Mouse (Mus musculus): ENCODE data around the gene Tbx10. TPM values are rescaled to one million over a fixed set of nuclear protein-coding genes. Genes with fewer than 3 reads are reported as not detected.
"Not testable (repeated sequence)": the region's sequence is repeated elsewhere in the genome, so short reads cannot be mapped to it uniquely, and the experiment has no call there.

Gene Tbx10
- polyA plus RNA-seq, 1 experiment from 2014 or later, result not detected

DNA sequence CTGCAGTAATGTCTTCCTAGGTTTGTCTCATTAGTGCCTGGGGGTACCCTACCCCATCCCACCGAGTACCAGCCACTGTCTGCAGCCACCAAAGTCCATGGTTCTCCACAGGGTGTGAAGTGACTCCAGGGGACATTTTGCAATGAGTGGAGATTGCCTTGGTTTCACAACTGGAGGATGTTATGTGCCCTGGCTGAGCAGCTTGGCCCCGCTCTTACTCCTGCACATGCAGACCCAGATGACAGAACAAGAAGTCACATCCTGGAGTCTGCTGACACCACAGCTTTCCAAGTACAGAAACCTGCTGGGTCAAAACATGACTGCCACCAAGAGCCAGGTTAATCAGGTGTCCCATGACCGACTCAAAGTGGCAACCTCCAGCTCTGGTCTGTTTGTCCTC lies 37.5 kb upstream of the Tbx10 start:
- Histone ChIP-seq H3K4me2 (ENCODE audit: low read depth, low read length) (no peak overlapping the region), H3K4me1 (ENCODE audit: control insufficient read depth, insufficient read depth, low read length) (no peaks in the 10 kb centered on the region), H3K9me3 (ENCODE audit: control insufficient read depth, low read length) (no peaks in the 10 kb centered on the region), H3K27me3 (ENCODE audit: control insufficient read depth, insufficient read depth, low read length) (no peaks in the 10 kb centered on the region), H3K9ac (replicated peaks; ENCODE audit: low read depth, low read length) (no peak overlapping the region), H3K4me3 (ENCODE audit: low read depth, low read length) (no peak overlapping the region), H3K27ac (ENCODE audit: low read depth, low read length) (no peak overlapping the region), H3K36me3 (ENCODE audit: control insufficient read depth, insufficient read depth, low read length) (no peaks in the 10 kb centered on the region)
- no peak for ATAC-seq (ENCODE audit: low read depth)
- WGBS, result 77% methylated on average over 3 of the region's 3 CpGs

DNA sequence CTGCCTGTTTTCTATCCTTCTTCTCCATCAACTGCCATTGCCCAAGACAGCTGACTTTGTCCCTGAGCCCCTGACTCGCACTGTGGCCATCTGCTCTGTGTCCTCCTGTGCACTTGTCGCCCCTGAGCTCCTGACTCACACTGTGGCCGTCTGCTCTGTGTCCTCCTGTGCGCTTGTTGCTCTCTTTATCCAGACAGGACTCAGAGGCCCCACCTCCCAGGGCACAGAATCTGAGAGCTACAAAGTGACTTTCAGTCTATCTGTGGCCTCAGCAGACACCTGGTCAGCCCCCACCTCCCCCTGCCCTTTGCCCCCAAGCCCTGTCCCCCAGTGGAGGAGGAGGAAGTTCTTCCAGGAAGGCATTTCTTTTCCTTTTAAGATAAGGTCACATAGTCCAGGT lies 36.7 kb upstream of the Tbx10 start:
- Histone ChIP-seq H3K27me3 (ENCODE audit: control insufficient read depth, insufficient read depth, low read length) (no peaks in the 10 kb centered on the region), H3K4me3 (ENCODE audit: low read depth, low read length) (no peak overlapping the region), H3K27ac (ENCODE audit: low read depth, low read length) (no peak overlapping the region), H3K36me3 (ENCODE audit: control insufficient read depth, insufficient read depth, low read length) (no peaks in the 10 kb centered on the region), H3K4me2 (ENCODE audit: low read depth, low read length) (no peak overlapping the region), H3K9ac (replicated peaks; ENCODE audit: low read depth, low read length) (no peak overlapping the region), H3K9me3 (ENCODE audit: control insufficient read depth, low read length) (no peaks in the 10 kb centered on the region), H3K4me1 (ENCODE audit: control insufficient read depth, insufficient read depth, low read length) (no peaks in the 10 kb centered on the region)
- WGBS, result 54% methylated on average over 4 of the region's 4 CpGs
- no peak for ATAC-seq (ENCODE audit: low read depth)

- not testable (repeated sequence) for H3K36me3 ChIP-seq (ENCODE audit: control insufficient read depth, insufficient read depth, low read length); H3K27ac ChIP-seq (ENCODE audit: low read depth, low read length); H3K27me3 ChIP-seq (ENCODE audit: control insufficient read depth, insufficient read depth, low read length); H3K9me3 ChIP-seq (ENCODE audit: control insufficient read depth, low read length); H3K9ac ChIP-seq (replicated peaks; ENCODE audit: low read depth, low read length); H3K4me1 ChIP-seq (ENCODE audit: control insufficient read depth, insufficient read depth, low read length); ATAC-seq (ENCODE audit: low read depth); H3K4me3 ChIP-seq (ENCODE audit: low read depth, low read length); H3K4me2 ChIP-seq (ENCODE audit: low read depth, low read length)
- WGBS, result 84% methylated on average over 5 of the region's 5 CpGs
These were observed 35.1 kb upstream of the Tbx10 start for GRCm38 (mm10) chr19:3957296-3958036.

- WGBS, result 81% methylated on average over 4 of the region's 4 CpGs
- Histone ChIP-seq H3K9ac (replicated peaks; ENCODE audit: low read depth, low read length) (no peak within 1 kb of the TSS), H3K4me1 (ENCODE audit: control insufficient read depth, insufficient read depth, low read length) (no peaks in the 10 kb centered on the region), H3K9me3 (ENCODE audit: control insufficient read depth, low read length) (no peaks in the 10 kb centered on the region), H3K4me2 (ENCODE audit: low read depth, low read length) (no peak within 1 kb of the TSS), H3K4me3 (ENCODE audit: low read depth, low read length) (no peak within 1 kb of the TSS), H3K36me3 (ENCODE audit: control insufficient read depth, insufficient read depth, low read length) (no peaks in the 10 kb centered on the region), H3K27me3 (ENCODE audit: control insufficient read depth, insufficient read depth, low read length) (no peaks in the 10 kb centered on the region), H3K27ac (ENCODE audit: low read depth, low read length) (no peak within 1 kb of the TSS)
- no peak for ATAC-seq (ENCODE audit: low read depth)
These were observed 34.1 kb upstream of the Tbx10 start, which contains the start of gene Aldh3b3 for GRCm38 (mm10) chr19:3958470-3958869. TSS of gene Aldh3b3 (plus strand) at chr19:3958645.

DNA sequence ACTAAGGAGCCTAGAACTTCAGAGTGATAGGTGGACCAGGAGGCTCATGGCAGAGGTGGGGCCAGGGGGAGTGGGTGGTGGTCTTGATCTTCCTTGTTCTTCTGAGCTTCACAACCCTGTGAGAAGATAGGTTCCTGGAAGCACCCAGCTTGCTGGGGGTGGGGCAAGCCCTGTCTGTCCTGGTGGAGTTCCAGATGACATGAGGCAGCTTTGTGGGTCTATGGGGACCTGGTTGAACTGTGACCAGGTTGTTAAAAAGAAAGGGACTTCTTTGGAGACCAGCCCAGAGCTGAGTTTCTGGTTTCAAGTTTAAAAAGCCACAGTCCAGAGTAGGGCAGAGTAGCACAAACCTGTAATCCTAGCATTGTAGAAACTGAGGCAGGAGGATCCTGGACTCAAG lies 33.5 kb upstream of the Tbx10 start:
- Histone ChIP-seq H3K4me1 (ENCODE audit: control insufficient read depth, insufficient read depth, low read length) (no peaks in the 10 kb centered on the region), H3K27me3 (ENCODE audit: control insufficient read depth, insufficient read depth, low read length) (no peaks in the 10 kb centered on the region), H3K4me3 (ENCODE audit: low read depth, low read length) (no peak overlapping the region), H3K27ac (ENCODE audit: low read depth, low read length) (no peak overlapping the region), H3K36me3 (ENCODE audit: control insufficient read depth, insufficient read depth, low read length) (no peaks in the 10 kb centered on the region), H3K9ac (replicated peaks; ENCODE audit: low read depth, low read length) (no peak overlapping the region), H3K9me3 (ENCODE audit: control insufficient read depth, low read length) (no peaks in the 10 kb centered on the region), H3K4me2 (ENCODE audit: low read depth, low read length) (no peak overlapping the region)
- ATAC-seq (ENCODE audit: low read depth), result no peak

GRCm38 (mm10) chr19:3960211-3960610 lies 32.3 kb upstream of the Tbx10 start:
- Histone ChIP-seq H3K36me3 (ENCODE audit: control insufficient read depth, insufficient read depth, low read length) (no peaks in the 10 kb centered on the region), H3K4me1 (ENCODE audit: control insufficient read depth, insufficient read depth, low read length) (no peaks in the 10 kb centered on the region), H3K27ac (ENCODE audit: low read depth, low read length) (no peak overlapping the region), H3K4me3 (ENCODE audit: low read depth, low read length) (no peak overlapping the region), H3K27me3 (ENCODE audit: control insufficient read depth, insufficient read depth, low read length) (no peaks in the 10 kb centered on the region), H3K9me3 (ENCODE audit: control insufficient read depth, low read length) (no peaks in the 10 kb centered on the region), H3K4me2 (ENCODE audit: low read depth, low read length) (no peak overlapping the region), H3K9ac (replicated peaks; ENCODE audit: low read depth, low read length) (no peak overlapping the region)
- 88% methylated on average over 5 of the region's 5 CpGs for WGBS
- ATAC-seq (ENCODE audit: low read depth), result no peak

- WGBS, result 88% methylated on average over 6 of the region's 6 CpGs
- not testable (repeated sequence) for ATAC-seq (ENCODE audit: low read depth); H3K36me3 ChIP-seq (ENCODE audit: control insufficient read depth, insufficient read depth, low read length); H3K4me2 ChIP-seq (ENCODE audit: low read depth, low read length); H3K4me3 ChIP-seq (ENCODE audit: low read depth, low read length); H3K9ac ChIP-seq (replicated peaks; ENCODE audit: low read depth, low read length); H3K4me1 ChIP-seq (ENCODE audit: control insufficient read depth, insufficient read depth, low read length); H3K27me3 ChIP-seq (ENCODE audit: control insufficient read depth, insufficient read depth, low read length); H3K27ac ChIP-seq (ENCODE audit: low read depth, low read length); H3K9me3 ChIP-seq (ENCODE audit: control insufficient read depth, low read length)
These were observed 30.7 kb upstream of the Tbx10 start for GRCm38 (mm10) chr19:3961805-3962204.

- Histone ChIP-seq H3K4me3 (ENCODE audit: low read depth, low read length) (no peak overlapping the region), H3K9me3 (ENCODE audit: control insufficient read depth, low read length) (no peaks in the 10 kb centered on the region), H3K4me1 (ENCODE audit: control insufficient read depth, insufficient read depth, low read length) (no peaks in the 10 kb centered on the region), H3K27ac (ENCODE audit: low read depth, low read length) (no peak overlapping the region), H3K4me2 (ENCODE audit: low read depth, low read length) (no peak overlapping the region), H3K27me3 (ENCODE audit: control insufficient read depth, insufficient read depth, low read length) (no peaks in the 10 kb centered on the region), H3K36me3 (ENCODE audit: control insufficient read depth, insufficient read depth, low read length) (no peaks in the 10 kb centered on the region), H3K9ac (replicated peaks; ENCODE audit: low read depth, low read length) (no peak overlapping the region)
- no peak for ATAC-seq (ENCODE audit: low read depth)
- 15% methylated on average over 2 of the region's 2 CpGs for WGBS
These were observed 30.1 kb upstream of the Tbx10 start for GRCm38 (mm10) chr19:3962469-3962868.

DNA sequence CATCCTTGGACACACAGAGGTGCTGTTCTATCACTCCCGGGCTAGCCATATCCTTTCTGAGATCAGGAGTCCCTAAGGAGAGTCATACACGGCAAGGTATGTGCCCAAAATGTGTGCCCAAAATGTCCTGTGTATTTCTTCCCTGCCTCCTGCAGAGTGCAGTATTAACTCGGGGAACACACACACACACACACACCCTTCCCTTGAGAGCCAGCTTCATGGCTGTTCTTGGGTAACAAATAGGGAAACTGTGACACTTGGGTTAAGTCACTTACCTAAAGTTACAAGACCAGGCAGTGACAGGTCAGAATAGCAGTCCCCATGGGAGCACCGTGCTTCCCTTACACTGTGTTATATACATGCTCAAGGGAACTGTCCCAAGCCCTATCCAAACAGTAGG lies 28.5 kb upstream of the Tbx10 start:
- Histone ChIP-seq H3K9me3 (ENCODE audit: control insufficient read depth, low read length) (no peaks in the 10 kb centered on the region), H3K4me2 (ENCODE audit: low read depth, low read length) (no peak overlapping the region), H3K27me3 (ENCODE audit: control insufficient read depth, insufficient read depth, low read length) (no peaks in the 10 kb centered on the region), H3K27ac (ENCODE audit: low read depth, low read length) (no peak overlapping the region), H3K4me3 (ENCODE audit: low read depth, low read length) (no peak overlapping the region), H3K36me3 (ENCODE audit: control insufficient read depth, insufficient read depth, low read length) (no peaks in the 10 kb centered on the region), H3K4me1 (ENCODE audit: control insufficient read depth, insufficient read depth, low read length) (no peaks in the 10 kb centered on the region), H3K9ac (replicated peaks; ENCODE audit: low read depth, low read length) (no peak overlapping the region)
- ATAC-seq (ENCODE audit: low read depth), result no peak
- WGBS, result 79% methylated on average over 4 of the region's 4 CpGs
